Mouse (Mus musculus) CH12.LX (cell line): ENCODE data around the gene Cited2. TPM values are rescaled to one million over a fixed set of nuclear protein-coding genes. Genes with fewer than 3 reads are reported as not detected.

Source experiments
- DNase-seq: peaks from one replicate; pipeline ENCODE4 v3.0.0-alpha.2; 2013; ENCODE audit errors: extremely low read depth
- H3K27ac ChIP-seq: 2 replicates; pipeline ENCODE4 v1.5.1; 2012; ENCODE audit warnings: low read depth, mild to moderate bottlenecking, control low read depth, moderate library complexity; ENCODE audit not compliant: insufficient read depth
- H3K27me3 ChIP-seq: replicated peaks from 2 replicates; pipeline ENCODE3; 2012; ENCODE audit warnings: inconsistent platforms
- H3K36me3 ChIP-seq, 2 experiments: replicated peaks in 1 of 2; 2 replicates each; pipeline versions ENCODE3 to v1.6.1; 2012; ENCODE audit warnings: inconsistent platforms in 1 of 2, low read length in 1 of 2, mild to moderate bottlenecking in 1 of 2, mixed read lengths in 1 of 2, moderate library complexity in 1 of 2; ENCODE audit not compliant: control insufficient read depth in 1 of 2, insufficient read depth in 1 of 2
- H3K4me1 ChIP-seq, 2 experiments: 2 replicates each; pipeline ENCODE4 v1.6.1; 2012; ENCODE audit warnings: inconsistent platforms in 1 of 2, moderate library complexity in 1 of 2; ENCODE audit not compliant: insufficient read depth in 2 of 2, control insufficient read depth in 1 of 2
- H3K4me2 ChIP-seq: 2 replicates; pipeline ENCODE4 v1.6.1; 2012; ENCODE audit warnings: low read depth, mild to moderate bottlenecking, control low read depth; ENCODE audit not compliant: poor library complexity, insufficient read depth, severe bottlenecking
- H3K4me3 ChIP-seq, 3 experiments: fragments of 150-350 bp in 1 of 3; sonication (generic) in 1 of 3; replicated peaks in 1 of 3; 2 replicates each; pipeline versions ENCODE3 to v1.5.1; 2011 to 2012; ENCODE audit warnings: low read depth in 2 of 3, low read length in 2 of 3, mild to moderate bottlenecking in 2 of 3, moderate library complexity in 2 of 3, control low read depth in 1 of 3, improper control_type of control experiment in 1 of 3, inconsistent platforms in 1 of 3, mixed read lengths in 1 of 3; ENCODE audit not compliant: poor library complexity in 1 of 3
- H3K79me2 ChIP-seq: replicated peaks from 2 replicates; pipeline ENCODE4 v1.6.1; 2012; ENCODE audit warnings: mild to moderate bottlenecking, moderate library complexity; ENCODE audit not compliant: control insufficient read depth, poor library complexity, insufficient read depth, severe bottlenecking; ENCODE audit errors: extremely low read depth
- H3K9ac ChIP-seq: 2 replicates; pipeline ENCODE4 v1.6.1; 2012; ENCODE audit warnings: low read depth, mild to moderate bottlenecking, control low read depth, moderate library complexity; ENCODE audit not compliant: insufficient read depth
- H3K9me3 ChIP-seq: replicated peaks from 2 replicates; pipeline ENCODE3; 2012; ENCODE audit warnings: low read length, inconsistent platforms, mixed read lengths
- BHLHE40 ChIP-seq: IDR thresholded peaks from 2 replicates; pipeline ENCODE4 v1.6.1; 2011; ENCODE audit warnings: mild to moderate bottlenecking, low read depth, low read length, improper control_type of control experiment
- CHD1 ChIP-seq: IDR thresholded peaks from 2 replicates; pipeline ENCODE4 v1.6.1; 2012; ENCODE audit warnings: low read depth, low read length, improper control_type of control experiment, inconsistent platforms
- CTCF ChIP-seq, 2 experiments: IDR thresholded peaks in 1 of 2; conservative IDR thresholded peaks in 1 of 2; 2 replicates each; pipeline ENCODE4 v1.5.1; 2011 to 2012; ENCODE audit warnings: low read depth in 2 of 2, low read length in 2 of 2, improper control_type of control experiment in 1 of 2, inconsistent platforms in 1 of 2, mild to moderate bottlenecking in 1 of 2, moderate library complexity in 1 of 2
- E2F4 ChIP-seq: IDR thresholded peaks from 2 replicates; pipeline ENCODE4 v1.6.1; 2011; ENCODE audit warnings: low read depth, low read length, improper control_type of control experiment; ENCODE audit not compliant: insufficient replicate concordance
- ETS1 ChIP-seq: conservative IDR thresholded peaks from 2 replicates; pipeline ENCODE4 v1.6.1; 2012; ENCODE audit warnings: low read depth, mild to moderate bottlenecking, inconsistent platforms, low read length, improper control_type of control experiment, moderate library complexity
- GABPA ChIP-seq: IDR thresholded peaks from 2 replicates; pipeline ENCODE4 v1.6.1; 2012; ENCODE audit warnings: low read depth, low read length, improper control_type of control experiment, inconsistent platforms; ENCODE audit not compliant: insufficient replicate concordance
- HCFC1 ChIP-seq: IDR thresholded peaks from 2 replicates; pipeline ENCODE4 v1.6.1; 2012; ENCODE audit warnings: low read depth, mild to moderate bottlenecking, inconsistent platforms, low read length, improper control_type of control experiment
- KAT2A ChIP-seq: IDR thresholded peaks from 2 replicates; pipeline ENCODE4 v1.6.1; 2012; ENCODE audit warnings: low read length, improper control_type of control experiment, inconsistent platforms; ENCODE audit not compliant: insufficient replicate concordance
- MAZ ChIP-seq: IDR thresholded peaks from 2 replicates; pipeline ENCODE4 v1.6.1; 2012; ENCODE audit warnings: low read depth, mild to moderate bottlenecking, inconsistent platforms, low read length, improper control_type of control experiment, moderate library complexity
- MXI1 ChIP-seq: IDR thresholded peaks from 2 replicates; pipeline ENCODE4 v1.6.1; 2011; ENCODE audit warnings: mild to moderate bottlenecking, low read depth, low read length, improper control_type of control experiment
- MYC ChIP-seq: IDR thresholded peaks from 2 replicates; pipeline ENCODE4 v1.6.1; 2011; ENCODE audit warnings: low read depth, mild to moderate bottlenecking, improper control_type of control experiment, low read length
- PAX5 ChIP-seq: IDR thresholded peaks from 2 replicates; pipeline ENCODE4 v1.6.1; 2012; ENCODE audit warnings: low read length, inconsistent platforms, mixed read lengths
- POLR2AphosphoS2 ChIP-seq: IDR thresholded peaks from 2 replicates; pipeline ENCODE4 v1.6.1; 2011; ENCODE audit warnings: low read depth, low read length, improper control_type of control experiment
- RAD21 ChIP-seq: IDR thresholded peaks from 2 replicates; pipeline ENCODE4 v1.6.1; 2011; ENCODE audit warnings: low read depth, mild to moderate bottlenecking, low read length, improper control_type of control experiment, moderate library complexity
- RCOR1 ChIP-seq: conservative IDR thresholded peaks from 2 replicates; pipeline ENCODE4 v1.6.1; 2012; ENCODE audit warnings: low read depth, mild to moderate bottlenecking, inconsistent platforms, low read length, improper control_type of control experiment
- SMC3 ChIP-seq: IDR thresholded peaks from 2 replicates; pipeline ENCODE4 v1.6.1; 2011; ENCODE audit warnings: low read depth, low read length, improper control_type of control experiment
- TBP ChIP-seq: conservative IDR thresholded peaks from 2 replicates; pipeline ENCODE4 v1.6.1; 2011; ENCODE audit warnings: low read depth, low read length, improper control_type of control experiment
- TCF12 ChIP-seq: IDR thresholded peaks from 2 replicates; pipeline ENCODE4 v1.6.1; 2014; ENCODE audit warnings: low read depth, mild to moderate bottlenecking, inconsistent platforms, low read length, improper control_type of control experiment
- USF1 ChIP-seq: IDR thresholded peaks from 2 replicates; pipeline ENCODE4 v1.6.1; 2014; ENCODE audit warnings: low read depth, mild to moderate bottlenecking, inconsistent platforms, low read length, improper control_type of control experiment
- USF2 ChIP-seq: conservative IDR thresholded peaks from 2 replicates; pipeline ENCODE4 v1.6.1; 2011; ENCODE audit warnings: low read depth, low read length, improper control_type of control experiment
- ZC3H11A ChIP-seq: IDR thresholded peaks from 2 replicates; pipeline ENCODE4 v1.6.1; 2012; ENCODE audit warnings: low read depth, mild to moderate bottlenecking, inconsistent platforms, low read length, improper control_type of control experiment
- ZKSCAN1 ChIP-seq: IDR thresholded peaks from 2 replicates; pipeline ENCODE4 v1.6.1; 2012; ENCODE audit warnings: low read depth, inconsistent platforms, low read length, improper control_type of control experiment, borderline replicate concordance
- ZNF384 ChIP-seq: IDR thresholded peaks from 2 replicates; pipeline ENCODE4 v1.6.1; 2012; ENCODE audit warnings: low read depth, low read length, improper control_type of control experiment, inconsistent platforms
- dilution Hi-C: fragments of 300-500 bp; cut with MboI; formaldehyde crosslinking; loops from 2 replicates; pipeline ENCODE4 v1.14.3; 2020; ENCODE audit warnings: low sequenced_read_pairs; ENCODE audit not compliant: extremely low pct_unique_long_range_greater_than_20kb, extremely low pct_ligation_motif_present
- in situ Hi-C: fragments of 300-500 bp; cut with MboI; formaldehyde crosslinking; loops from 3 replicates; pipeline ENCODE4 v1.14.3; 2019; ENCODE audit warnings: low sequenced_read_pairs, low pct_ligation_motif_present, low pct_unique_long_range_greater_than_20kb, mixed read lengths
- polyA plus RNA-seq: library from polyadenylated mRNA; unstranded; fragments of >175 nt; gene quantifications from 2 replicates; pipeline ENCODE4 v1.2.1, GENCODE M21; 2012; ENCODE audit warnings: low read depth; ENCODE audit not compliant: insufficient read length
- total RNA-seq, 2 experiments: library from RNA; depleted of rRNA; stranded (reverse); fragments of 300-350 nt in 1 of 2; fragments of >200 nt in 1 of 2; gene quantifications; 2 replicates each; pipeline ENCODE4 v1.2.3; 2012 to 2014

Gene Cited2
- total and polyA plus RNA-seq, 3 experiments: 22.6 to 149 (median 28.6) TPM

DNA sequence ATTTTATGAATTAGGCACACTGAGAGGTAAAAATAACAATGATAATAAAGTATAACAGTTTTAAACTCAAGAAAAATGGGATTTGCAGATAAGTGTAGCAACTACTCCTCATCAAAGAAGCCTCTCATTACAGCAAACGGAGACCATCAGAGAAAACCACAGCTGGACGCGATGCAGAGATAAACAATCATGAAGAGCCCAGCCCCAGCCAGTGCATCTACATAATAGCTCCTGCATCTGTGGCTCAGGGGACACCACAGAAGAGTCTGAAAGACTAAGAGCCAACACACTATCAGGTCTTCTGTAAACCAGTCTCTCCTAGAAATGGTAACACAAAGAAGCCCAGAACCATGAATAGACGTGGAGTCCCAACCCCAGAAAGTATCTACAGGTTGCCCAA, 45.7 kb upstream of the Cited2 start:
- no peak for DNase-seq
- Histone ChIP-seq H3K4me3 (no peak overlapping the region), H3K9ac (no peak overlapping the region), H3K27me3 (no peaks in the 10 kb centered on the region), H3K36me3 (no peaks in the 10 kb centered on the region), H3K4me1 (peaks cover 4 to 28% of the 10 kb centered on the region in 2 experiments; a peak in 3 of 4 replicates), H3K27ac (no peak overlapping the region), H3K4me2 (no peak overlapping the region), H3K79me2 (no peaks in the 10 kb centered on the region), H3K9me3 (no peaks in the 10 kb centered on the region)
- dilution Hi-C loops: no loop called here
- TF ChIP-seq CHD1 (no peak), E2F4 (no peak), RCOR1 (no peak), BHLHE40 (no peak), ZKSCAN1 (no peak), USF2 (no peak), SMC3 (no peak), MAZ (no peak), MXI1 (no peak), HCFC1 (no peak), PAX5 (no peak), USF1 (no peak), TBP (no peak), GABPA (no peak), ETS1 (no peak), CTCF (conservative IDR thresholded peaks at IDR 0.05 in 1 of 2, IDR thresholded peaks at IDR 0.05 in 1 of 2; ENCODE audit: low read depth in 2 of 2, low read length in 2 of 2) (no peak), TCF12 (no peak)
- in situ Hi-C loops: no loop called here

DNA sequence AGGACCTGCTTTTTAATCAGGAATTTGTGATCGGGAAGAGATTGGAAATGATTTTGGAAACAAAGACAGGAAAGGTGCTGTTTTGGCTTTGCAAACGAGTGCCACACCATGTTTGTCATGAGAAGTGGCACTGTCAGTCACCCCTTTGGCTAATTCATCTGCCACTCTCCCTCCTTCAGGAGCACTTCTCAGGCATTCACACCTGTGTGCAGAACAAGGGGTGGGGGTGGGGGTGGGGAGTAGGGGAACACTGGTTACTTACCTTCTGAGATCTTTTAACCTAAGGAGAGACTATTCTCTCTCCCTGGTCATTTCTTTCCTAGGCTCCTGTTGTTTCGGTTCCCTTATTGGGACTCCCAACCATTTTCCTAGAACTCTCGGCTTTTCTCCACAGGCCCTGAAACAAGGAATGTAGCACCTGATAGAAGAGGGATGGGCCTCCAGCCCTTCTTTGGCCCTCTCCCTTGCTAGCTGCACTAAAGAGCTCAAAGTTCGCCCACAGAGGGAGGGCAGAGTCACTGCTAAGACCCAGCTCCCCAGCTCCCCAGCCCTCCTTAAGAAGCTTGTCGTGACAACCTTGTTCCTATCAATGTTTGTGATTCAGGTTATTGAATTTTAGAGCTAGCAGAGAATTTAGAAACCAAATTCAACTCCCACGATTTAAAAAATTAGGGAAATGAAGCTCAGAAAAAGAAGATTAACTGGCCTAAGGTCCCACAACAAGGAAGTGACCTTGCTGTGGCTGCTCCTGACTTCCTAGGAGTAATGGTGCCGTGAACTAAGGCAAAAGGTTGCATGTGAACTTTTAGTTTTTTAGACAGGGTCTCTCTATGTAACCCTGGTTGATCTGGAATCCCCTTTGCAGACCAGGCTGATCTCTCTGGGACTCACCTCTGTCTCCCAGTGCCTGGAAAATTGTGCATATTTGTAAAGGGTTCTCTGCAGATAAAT, 42.3 kb upstream of the Cited2 start:
- no peaks in the 10 kb centered on the region for H3K9me3 ChIP-seq
- H3K27me3 ChIP-seq: no peaks in the 10 kb centered on the region
- H3K4me3 ChIP-seq: no peak overlapping the region
- H3K4me2 ChIP-seq: no peak overlapping the region
- no peak overlapping the region for H3K27ac ChIP-seq
- TF ChIP-seq ZC3H11A (no peak), ZNF384 (no peak), CTCF (conservative IDR thresholded peaks at IDR 0.05 in 1 of 2, IDR thresholded peaks at IDR 0.05 in 1 of 2; ENCODE audit: low read depth in 2 of 2, low read length in 2 of 2) (no peak), KAT2A (no peak), RAD21 (no peak), MYC (no peak), POLR2AphosphoS2 (no peak), TCF12 (no peak), ZKSCAN1 (no peak)
- H3K9ac ChIP-seq: no peak overlapping the region
- dilution Hi-C loops (no loop called here), in situ Hi-C loops (loop anchor here (5.0 kb wide), 1 partner anchor 42 kb away; the partner anchor contains the start of gene Cited2)
- H3K4me1 ChIP-seq: peaks cover 11 to 40% of the 10 kb centered on the region in 2 experiments
- no peak for DNase-seq
- H3K79me2 ChIP-seq: no peaks in the 10 kb centered on the region
- H3K36me3 ChIP-seq: no peaks in the 10 kb centered on the region
